Mouse (Mus musculus) urinary bladder, postnatal 25 days (tissue): Measurements from ENCODE around the gene Hdac4.

ENCODE experiments used
- DNase-seq: peaks from one replicate; pipeline ENCODE4 v3.0.0; 2022; ENCODE audit warnings: low spot score

Hdac4 gene

DNA sequence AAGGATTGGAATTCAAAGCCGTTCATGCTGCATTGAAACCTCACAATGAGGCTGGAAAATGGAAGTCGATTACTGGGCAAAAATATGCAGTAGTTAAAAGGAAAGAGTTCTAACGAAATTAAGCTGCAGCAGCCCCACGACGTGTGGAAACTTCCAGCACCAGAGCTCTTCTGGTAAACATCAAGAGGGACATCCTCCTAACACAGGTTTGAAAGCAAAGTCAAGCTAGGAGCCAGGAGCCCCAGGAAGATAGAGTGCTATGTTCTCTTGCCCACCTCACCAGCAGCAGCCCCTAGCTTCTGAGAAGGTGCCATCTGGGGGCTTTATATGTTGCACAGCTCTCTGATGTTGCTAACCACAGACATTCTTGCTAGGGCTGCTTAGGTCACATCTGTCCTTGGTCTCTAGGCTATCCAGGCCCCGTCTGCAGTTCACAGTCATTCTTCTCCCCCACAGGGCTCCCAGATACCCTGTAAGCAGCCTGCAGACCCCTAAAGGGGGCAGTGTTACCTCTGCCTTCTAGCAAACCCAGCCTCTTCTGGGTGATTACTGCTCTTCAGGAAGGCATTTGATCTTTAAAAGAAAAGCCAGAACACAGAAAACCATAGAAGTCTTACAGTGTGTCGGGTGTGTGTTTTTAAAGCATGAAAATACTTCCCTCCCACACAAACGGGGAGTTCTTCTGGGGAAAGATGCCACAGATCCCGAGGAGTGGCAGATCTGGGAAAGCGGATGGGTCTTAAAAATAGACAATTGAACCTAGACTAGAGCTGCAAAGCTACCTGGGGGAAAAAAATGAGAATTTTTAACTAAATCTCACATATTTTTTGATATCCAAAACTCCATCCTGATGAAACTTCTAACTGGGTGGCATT is 17.2 kb downstream of the Hdac4 start:
- DNase-seq = no peak

DNA sequence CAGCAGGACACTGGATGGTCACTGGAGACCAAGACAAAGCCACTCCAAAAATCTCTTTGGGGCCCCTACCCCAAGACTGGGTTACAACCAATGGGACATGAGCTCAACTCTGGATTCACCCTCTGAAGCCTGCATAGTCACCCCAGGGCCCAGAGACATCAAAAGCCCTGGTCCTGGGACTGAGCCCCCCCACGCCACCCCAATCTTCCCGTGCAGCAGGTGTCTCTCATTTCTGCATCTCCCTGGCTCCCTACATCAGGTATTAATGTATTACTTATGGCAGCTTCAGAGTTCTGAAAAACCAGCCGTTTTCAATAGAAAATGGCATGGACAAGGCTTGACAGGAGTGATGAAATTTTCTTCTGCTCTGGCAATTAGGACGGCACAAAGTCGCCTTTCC is 17.9 kb downstream of the Hdac4 start:
- no peak for DNase-seq

DNA sequence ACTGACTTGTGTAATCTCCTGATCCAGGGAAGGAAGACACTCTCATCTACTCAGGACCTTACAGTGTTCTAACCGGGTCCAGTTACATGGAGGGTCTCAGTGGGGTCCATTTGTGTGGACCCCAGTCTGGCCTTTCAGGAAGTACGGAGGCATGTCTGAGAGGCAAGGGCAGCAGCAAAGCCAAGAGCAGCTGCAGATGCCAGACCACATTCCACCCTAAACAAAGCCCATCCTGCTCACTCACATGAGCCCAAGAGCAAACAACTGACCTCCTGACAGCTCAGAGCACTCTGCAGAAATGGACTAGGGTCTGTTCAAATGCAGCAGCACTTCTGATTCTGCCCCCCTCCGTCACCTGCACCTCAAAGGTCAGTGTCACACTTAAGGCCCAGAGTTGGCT is 18.3 kb downstream of the Hdac4 start:
- DNase-seq = no peak

DNA sequence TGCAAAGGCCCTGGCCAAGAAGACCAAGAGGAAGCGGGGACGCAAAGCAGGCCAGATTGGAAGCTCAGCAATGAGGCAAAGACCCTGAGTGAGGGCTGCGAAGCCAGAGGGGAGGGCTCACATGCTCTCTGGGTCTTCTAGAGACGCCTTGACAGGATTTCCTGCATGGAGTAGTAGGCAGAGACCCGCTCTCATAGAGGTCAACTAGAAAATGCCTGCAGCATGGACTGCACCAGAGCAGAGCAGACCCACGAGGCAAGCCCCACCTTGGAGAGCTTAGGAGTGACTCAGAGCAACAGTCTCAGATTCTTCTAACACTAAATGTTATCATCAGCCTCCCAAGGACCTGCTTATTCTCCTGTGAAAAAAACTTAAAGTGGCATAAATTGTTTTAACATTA is 20.2 kb downstream of the Hdac4 start:
- DNase-seq = no peak

DNA sequence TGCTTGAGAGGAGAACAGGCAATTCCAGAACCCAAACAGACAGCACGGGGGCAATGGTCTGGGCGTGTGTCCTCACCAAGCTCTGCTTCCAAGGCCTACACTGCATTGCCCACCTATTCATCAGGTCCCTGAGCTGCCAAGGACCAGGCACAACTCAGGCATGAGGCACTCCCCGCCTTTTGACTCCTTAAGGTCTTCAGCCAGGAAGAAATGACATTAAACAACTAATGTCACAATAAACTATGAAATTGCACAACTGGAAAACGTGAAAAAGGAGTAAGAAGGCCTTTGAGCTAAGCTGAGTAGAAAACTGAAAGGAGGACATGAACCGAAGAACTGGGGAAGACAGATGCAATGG is 20.6 kb downstream of the Hdac4 start:
- DNase-seq = no peak

DNA sequence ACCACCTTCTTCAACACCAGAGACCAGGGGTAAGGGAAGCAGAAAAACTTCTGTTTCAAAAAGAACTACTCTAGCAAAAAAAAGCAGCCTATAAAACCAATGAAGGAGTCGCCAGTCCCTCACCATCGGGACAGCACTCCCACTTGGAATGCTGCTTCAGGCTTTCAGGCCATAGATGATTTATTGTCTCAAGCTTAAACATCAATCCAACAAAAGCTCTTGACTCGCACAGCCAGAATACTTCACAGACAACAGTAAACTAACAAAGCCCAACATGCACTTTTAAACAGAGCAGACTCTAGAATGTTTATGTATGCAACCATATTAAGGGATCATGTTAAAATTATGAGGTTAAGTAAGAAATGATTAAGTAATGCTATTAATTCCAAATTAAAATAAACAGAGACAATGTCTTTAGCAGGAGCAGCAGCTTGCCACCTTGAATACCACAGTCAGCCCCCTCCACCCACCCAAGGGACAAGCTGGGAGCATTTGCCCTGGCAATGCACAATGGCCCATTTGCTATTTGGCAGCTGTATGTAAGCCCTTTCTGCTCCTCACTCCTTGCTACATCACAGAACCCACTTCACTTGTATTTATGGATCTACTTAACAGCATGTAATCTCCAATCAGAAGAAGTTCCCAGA is 21.1 kb downstream of the Hdac4 start:
- no peak for DNase-seq

DNA sequence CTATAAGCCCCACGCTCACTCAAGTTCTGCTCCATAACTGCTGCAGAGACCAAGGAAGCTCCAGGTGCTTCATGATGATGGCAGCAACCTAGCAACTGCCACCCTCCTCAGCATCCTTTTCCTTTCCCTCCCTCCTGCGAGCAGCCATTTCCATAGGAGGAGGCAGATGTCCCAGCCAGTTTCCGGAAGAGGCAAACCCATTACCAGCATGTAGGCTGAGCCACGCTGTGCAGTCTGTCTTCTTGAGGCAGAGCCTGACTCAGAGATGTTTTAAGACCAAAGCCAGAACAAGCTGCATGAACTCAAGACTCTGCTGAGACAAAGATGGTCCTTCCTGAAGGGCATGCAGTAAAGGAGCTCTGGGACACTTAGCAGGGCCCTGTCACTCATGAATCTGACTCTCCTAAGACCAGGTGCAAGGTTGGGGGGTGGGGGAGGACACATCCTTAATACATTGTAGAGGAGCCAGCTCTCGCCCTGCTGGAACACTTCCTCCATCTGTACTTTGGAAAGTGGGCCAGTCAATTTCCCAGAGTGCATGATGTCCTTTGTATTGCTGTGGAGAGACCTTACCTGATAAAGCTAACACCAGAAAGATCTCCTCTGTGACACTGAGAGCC is 24.8 kb downstream of the Hdac4 start:
- DNase-seq = no peak

DNA sequence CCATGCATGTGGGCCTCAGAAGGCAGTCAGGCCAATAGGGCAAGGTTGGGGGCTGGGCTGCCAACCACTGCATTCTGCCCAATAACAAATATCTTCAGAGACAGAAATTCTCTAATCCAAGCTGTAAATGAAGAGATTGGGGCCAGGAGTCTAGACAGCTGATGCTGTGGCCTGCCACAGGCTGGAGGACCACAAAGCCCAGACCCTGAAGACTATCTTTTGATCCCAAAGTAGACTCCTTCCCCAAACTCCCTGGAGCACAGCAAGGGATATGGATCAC is 25.8 kb downstream of the Hdac4 start:
- DNase-seq = no peak

DNA sequence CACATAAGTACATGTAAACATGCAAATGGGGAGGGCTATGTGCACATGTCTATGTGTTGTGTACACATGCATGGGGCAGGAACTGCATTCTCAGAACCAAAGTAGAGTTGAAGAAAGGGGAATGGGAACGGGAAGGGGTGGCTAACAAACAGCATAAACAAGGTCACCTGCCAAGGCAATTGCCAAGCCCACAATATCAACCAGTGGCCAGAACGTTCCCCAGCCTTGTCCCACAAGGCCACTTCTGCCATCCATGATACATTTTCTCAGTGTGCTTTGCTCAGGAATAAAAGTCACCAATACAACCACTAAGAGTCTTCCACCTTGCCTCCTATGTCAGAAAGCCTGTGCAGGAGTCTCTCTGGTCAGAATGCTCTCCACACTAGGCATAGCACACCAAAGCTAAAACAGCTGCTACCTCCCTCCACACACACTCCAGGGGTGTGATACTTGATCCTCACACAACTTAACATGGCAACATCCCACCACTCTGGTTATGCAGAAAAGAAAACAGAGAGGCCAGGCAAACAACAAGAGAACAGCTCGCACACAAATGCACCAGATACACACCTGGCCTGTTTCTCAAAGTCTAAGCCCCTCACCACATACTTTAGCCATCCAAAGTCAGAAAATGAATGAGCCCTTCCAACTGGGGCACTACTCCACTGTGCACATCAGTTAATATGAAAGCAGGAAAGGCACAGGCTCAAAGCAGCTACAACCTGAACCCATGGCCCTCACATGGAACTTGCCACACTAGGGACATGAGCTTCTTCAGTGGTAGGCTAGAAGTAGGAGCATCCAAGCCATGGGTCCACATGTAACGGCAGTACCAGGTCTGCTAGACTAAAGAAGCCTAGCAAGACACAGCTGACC is 26.4 kb downstream of the Hdac4 start:
- DNase-seq = no peak

DNA sequence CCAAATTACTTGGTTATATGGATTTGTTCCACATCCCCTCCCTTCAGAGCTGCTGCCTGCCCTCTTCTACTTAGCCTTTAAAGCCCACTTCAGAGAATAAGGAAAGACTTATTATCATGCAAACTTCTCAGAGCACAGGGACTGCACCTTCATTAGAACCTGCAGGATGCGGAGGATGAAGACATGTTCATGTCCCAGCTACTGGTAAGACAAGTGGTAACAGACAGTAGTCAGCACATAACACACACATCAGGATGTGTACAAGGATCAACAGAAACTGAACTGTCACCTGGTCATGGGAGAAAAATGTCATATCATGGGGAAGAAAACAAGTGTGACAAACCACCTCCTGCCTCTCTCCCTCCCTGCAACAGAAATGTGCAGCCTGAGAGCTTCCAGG is 31.6 kb downstream of the Hdac4 start:
- DNase-seq = no peak

DNA sequence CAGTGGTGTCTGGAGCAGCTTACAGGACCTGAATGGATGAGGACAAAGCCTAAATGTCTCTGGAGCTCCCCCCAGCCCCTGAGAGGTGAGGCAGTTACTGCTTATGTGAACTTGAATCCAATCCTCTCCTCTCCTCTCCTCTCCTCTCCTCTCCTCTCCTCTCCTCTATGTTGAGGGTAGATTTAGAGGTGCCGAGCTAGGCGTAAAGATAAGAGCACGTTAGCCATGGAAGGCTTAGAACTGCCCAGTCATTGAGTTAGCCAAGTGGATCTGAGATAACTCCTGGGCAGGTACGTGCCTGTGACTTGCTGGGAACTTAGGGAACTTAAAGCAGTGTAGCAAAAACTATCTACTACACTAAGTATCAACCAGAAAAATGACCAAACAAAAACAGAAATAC is 35.7 kb downstream of the Hdac4 start:
- DNase-seq = no peak

DNA sequence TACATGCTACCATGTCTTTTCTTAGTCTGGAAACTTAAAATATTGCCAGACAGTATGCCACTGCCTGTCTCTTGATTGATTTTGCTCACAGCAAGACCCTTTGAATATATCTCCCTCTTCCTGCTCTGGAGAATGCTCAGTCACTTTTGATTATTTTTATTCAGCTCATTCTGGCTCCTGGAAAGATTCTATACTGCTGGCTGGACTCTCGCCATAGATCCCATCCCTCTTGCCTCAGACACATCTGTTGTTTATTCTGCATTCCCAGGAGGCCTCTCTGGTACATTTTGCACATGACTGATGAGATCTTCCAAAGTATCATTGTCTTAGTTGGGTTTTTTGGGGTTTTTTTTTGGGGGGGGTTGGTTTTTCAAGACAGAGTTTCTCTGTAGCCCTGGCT is 45.3 kb downstream of the Hdac4 start:
- no peak for DNase-seq

DNA sequence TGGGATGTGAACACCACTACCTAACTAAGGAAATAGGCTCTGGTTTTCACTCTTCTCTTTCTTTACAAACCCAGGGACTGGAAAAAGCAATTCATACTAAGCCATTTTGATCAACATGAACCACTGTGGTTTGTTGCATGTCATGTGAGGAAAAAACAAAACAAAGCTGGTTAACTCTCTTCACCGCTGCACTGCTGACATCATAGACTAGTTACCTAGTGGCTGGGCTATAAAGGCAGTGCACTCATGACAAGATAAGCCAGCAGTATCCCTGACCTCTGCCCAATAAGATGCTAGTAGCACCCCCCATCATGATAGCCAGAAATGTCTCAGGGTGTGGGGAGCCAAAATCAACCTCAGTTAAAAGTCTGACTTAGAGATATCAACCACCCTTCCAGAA is 47.0 kb downstream of the Hdac4 start:
- DNase-seq = no peak

DNA sequence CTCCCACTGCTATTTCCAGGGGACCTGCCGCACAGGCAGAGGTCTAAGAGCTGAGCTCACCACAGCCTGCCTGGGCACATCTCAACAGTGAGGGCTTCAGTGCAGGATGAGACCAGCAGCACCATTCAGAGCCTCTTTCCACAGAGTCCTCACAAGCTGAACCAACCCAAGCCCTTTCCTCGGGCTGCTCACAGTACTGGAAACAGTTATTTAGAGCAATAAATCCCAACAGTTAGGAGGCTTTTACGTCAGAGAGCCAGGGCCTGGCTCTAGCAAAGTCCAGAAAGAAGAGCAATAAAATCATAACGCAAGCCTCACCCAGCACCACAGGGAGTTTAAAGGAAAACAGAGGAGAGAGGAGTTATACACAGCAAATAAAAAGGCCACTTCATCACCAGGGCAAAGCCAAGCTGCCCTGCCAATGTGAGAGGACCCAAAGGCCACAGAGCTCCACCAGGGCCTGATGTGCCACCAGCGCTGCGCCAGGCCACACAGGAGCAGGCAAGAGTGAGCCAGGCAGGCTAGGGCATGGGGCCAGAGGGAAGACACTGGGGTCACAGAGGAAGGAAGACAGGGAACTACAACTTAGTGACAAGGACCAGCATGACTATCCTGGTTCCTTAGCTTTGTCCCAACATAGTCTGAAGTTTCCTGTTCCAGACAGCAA is 50.5 kb downstream of the Hdac4 start:
- DNase-seq = no peak

DNA sequence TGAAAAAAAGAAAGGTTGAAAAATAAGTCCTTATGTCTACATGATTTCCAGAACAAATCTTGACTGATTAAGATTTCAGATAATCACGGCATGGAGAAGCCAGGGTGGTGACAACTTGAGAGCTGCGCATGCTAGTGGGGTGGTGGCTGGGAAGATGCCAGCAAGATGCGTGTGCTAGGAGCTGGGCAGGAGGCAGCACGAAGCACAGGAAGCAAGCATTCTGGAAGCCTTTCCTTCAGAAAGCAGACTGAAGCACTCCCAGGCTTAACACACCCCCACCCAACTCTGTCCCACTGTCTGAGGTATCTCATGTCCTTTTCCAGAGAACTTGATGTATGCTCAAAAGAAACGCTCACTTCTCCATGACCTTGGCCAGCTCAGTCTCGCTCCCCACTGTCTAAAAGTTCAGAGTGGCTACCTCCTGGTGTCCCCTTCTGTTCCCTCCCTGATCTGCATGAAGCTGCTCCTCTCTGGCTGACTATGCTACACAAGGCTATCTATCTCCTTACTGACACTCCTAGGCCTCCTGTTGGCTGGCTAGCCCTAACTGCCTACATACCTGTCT is 52.1 kb downstream of the Hdac4 start:
- DNase-seq = no peak

DNA sequence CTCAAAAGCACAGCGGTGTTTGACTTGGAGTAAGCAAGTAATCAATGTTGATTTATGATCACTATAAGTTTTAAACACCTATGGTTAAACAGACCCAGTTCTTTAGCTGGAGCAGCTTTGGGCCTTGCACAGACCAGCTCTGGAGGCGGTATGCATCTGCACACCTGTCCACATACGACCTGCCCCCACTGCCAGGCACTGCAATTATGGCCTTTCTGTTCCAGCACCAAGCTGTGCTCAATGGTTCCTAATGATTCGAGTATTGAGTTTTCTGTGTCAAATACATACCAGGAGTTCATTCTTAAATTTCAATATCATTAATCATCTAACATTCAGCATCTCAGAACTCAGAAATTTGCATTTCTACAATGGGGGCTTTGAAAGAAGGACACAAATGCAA is 52.7 kb downstream of the Hdac4 start:
- no peak for DNase-seq

DNA sequence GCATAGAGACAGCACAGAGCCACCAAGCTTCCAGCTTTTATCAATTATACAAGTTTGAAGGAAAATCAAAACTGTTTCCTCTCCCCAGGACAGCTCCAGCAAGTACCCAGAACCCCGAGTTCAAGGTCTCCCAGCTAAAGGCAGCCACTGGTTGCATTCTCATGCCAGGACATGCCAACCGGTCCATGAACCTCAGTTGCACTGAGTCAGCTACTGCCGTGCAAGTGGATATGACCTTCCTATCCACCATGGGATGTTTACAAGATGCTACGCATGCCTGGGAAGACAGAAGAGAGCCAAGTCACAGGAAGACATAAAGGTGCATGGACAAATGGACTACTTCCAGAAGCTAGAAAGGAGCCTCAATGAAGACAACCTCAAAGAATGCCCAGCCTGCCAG is 56.5 kb downstream of the Hdac4 start:
- DNase-seq = no peak

DNA sequence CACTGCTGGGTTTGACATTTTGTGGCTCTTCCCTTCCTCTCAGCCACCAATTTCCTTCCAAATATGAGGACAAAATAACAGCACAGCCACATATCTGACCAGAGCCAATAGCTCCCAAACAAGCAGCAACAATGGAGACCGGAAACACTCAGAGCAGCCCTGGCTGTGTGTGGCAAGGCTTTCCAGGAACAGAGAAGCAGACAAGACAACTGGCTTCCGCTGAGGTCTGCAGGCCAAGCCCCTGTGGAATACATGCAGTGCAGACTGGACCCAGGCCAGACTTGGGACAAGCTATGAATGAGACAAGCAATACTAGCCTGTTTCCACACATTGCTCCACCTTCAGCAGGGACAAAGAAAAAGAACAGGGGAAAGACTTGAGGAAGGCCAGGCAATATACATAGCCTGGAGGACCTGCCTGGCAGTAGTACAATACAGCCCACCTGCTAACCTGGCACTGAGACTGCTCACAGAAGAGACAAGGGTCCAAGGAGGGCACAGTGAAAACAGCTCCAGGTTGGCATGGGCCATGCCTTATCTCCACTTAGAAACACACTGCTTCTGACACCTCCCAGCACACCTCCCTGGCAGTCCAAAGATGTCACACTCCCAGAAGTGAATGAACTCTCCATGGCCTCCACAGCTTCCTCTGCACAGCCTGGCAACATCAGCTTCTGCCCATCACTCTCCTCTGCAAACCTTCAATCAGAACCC is 58.2 kb downstream of the Hdac4 start:
- DNase-seq = no peak

DNA sequence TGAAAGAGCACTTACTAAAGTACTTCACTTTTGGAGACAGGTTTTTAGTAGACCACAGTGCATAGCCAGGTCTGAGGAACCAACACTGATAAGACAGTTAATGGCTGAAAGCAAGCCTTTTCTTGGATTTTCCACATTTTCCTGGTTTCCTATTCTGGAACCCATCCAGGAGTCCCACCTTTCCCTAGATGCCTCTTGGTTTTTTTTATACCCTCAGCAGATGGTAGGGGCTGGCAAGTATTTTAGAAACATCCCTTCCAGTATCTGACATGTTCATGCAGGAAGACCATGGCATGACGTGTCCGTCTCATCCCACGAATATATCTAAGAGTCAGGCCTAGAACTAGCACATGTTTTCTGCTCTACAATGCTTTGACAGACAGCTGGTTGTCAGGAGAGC is 59.1 kb downstream of the Hdac4 start:
- no peak for DNase-seq

DNA sequence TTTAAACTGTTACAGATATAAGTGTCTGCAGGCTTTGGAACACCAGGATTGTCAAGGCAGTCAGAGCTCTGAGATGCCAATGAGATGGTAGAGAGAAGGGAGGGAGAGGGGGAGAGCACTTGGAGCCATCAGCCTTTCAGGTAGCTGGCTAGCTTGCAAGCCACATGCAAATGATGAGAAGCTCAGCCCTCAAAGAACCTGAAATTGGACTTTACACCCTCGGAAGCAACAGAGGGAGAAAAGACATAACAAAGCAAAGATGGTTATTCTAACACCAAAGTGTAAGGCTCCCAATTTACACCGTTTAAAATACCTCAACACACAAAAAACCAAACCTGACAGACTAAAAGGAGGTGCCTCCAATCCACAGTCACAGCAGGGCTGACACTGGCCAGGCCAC is 63.3 kb downstream of the Hdac4 start:
- DNase-seq = no peak

DNA sequence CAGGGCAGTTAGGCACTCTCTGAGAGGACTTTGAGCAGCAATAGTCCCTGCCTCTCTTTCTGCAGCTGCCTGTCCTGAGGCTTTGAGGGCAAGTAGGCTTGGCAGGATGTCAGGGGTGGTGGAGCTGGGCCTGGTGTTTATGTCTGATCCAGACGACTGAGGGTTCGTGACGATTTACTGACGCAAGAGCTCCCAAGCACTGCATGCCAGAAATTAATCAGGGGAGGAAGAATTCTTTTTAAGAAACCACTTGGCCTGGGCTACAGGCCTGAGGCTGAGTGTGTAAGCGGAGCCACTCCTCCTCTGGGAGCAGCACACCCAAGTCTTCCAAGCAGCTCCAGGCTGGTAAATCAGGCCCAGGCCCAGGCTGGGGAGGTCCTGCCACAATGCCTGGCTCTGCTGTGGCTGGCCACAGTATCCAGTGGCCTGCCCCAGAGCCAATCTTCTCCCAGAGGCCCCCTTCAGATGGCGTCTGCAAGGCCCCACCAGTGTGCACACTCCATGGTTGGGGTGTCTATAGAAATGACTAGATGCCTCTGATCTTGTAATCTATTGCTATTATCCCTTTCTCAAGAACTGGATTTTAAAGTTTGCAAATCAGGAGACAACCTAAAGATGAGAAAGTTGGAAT is 64.9 kb downstream of the Hdac4 start:
- DNase-seq = peak; percentile 44
